ENCODE assay signal across 17 mouse cellular contexts in genomic region chr4:154981076-154981475, GRCm38 (mm10). TPM values are rescaled to one million over a fixed set of nuclear protein-coding genes. Genes with fewer than 3 reads are reported as not detected.
DNase-seq lines count a peak whose midpoint lies in the region; ATAC-seq and TF ChIP-seq lines count a peak whose summit lies in the region.
"Had no signal": no experiment of that assay in that cellular context is flagged by ENCODE, and none has a peak within 500 bp of the region (broad histone marks: within the 10 kb centered on the region; RNA-seq: fewer than 3 reads in every experiment).

No protein-coding gene starts in this region.

- 0 out of 2 replicates have a peak, but pooled peaks cover 12% of the 10 kb centered on the region for H3K27me3 ChIP-seq in heart, postnatal 0 days (ENCODE audit: control insufficient read depth, insufficient read depth, low read length)
- no peaks in the 10 kb centered on the region for H3K27me3 ChIP-seq in midbrain, embryonic 11.5 days (ENCODE audit: control insufficient read depth, insufficient read depth, low read length)
- H3K27me3 ChIP-seq in midbrain, embryonic 15.5 days (replicated peaks): no peaks in the 10 kb centered on the region
- no peaks in the 10 kb centered on the region; the same call in 1 of the 2 replicates for H3K27me3 ChIP-seq in lung, embryonic 16.5 days (ENCODE audit: control insufficient read depth, insufficient read depth, low read depth, low read length)
- H3K27me3 ChIP-seq in neural tube, embryonic 15.5 days (replicated peaks): no peaks in the 10 kb centered on the region; the same call in 1 of the 2 replicates
- H3K27me3 ChIP-seq: intestine, embryonic 15.5 days; Patski had no signal

- H3K36me3 ChIP-seq in heart, postnatal 0 days (replicated peaks; ENCODE audit: control insufficient read depth, insufficient read depth, low read length): peaks cover 55% of the 10 kb centered on the region
- peaks cover 28% of the 10 kb centered on the region for H3K36me3 ChIP-seq in midbrain, embryonic 11.5 days (ENCODE audit: control insufficient read depth, insufficient read depth, low read length)
- H3K36me3 ChIP-seq in midbrain, embryonic 15.5 days (replicated peaks): peaks cover 21% of the 10 kb centered on the region
- H3K36me3 ChIP-seq in lung, embryonic 16.5 days (ENCODE audit: control insufficient read depth, insufficient read depth, low read length): peaks cover 36% of the 10 kb centered on the region
- H3K36me3 ChIP-seq in neural tube, embryonic 15.5 days: peaks cover 53% of the 10 kb centered on the region

- peaks cover 2% of the 10 kb centered on the region; the same call in 1 of the 2 replicates for H3K4me1 ChIP-seq in heart, postnatal 0 days (ENCODE audit: control insufficient read depth, insufficient read depth)
- peaks cover 18% of the 10 kb centered on the region for H3K4me1 ChIP-seq in midbrain, embryonic 11.5 days (ENCODE audit: control insufficient read depth, insufficient read depth, low read length)
- H3K4me1 ChIP-seq in midbrain, embryonic 15.5 days: peaks cover 8% of the 10 kb centered on the region; the same call in 1 of the 2 replicates
- peaks cover 7% of the 10 kb centered on the region for H3K4me1 ChIP-seq in lung, embryonic 16.5 days (replicated peaks; ENCODE audit: control insufficient read depth, insufficient read depth, low read length)
- H3K4me1 ChIP-seq in neural tube, embryonic 15.5 days: peaks cover 12% of the 10 kb centered on the region

- H3K27ac ChIP-seq in heart, postnatal 0 days (ENCODE audit: low read depth): no peak overlapping the region
- no peak overlapping the region for H3K27ac ChIP-seq in midbrain, embryonic 11.5 days (ENCODE audit: low read depth, low read length)
- H3K27ac ChIP-seq in midbrain, embryonic 15.5 days: no peak overlapping the region
- peak overlapping the region; percentile 70 for H3K27ac ChIP-seq in lung, embryonic 16.5 days (ENCODE audit: low read length)
- H3K27ac ChIP-seq in neural tube, embryonic 15.5 days (replicated peaks): no peak overlapping the region
- H3K27ac ChIP-seq: embryonic facial prominence, embryonic 12.5 days; intestine, embryonic 15.5 days; liver, embryonic 15.5 days; neural tube, embryonic 12.5 days had no signal

- DNase-seq in heart, postnatal 0 days (ENCODE audit: low spot score): no peak
- no peak for DNase-seq in heart, adult 11 months
- peak; percentile 72 for DNase-seq in midbrain, embryonic 11.5 days (ENCODE audit: low spot score, missing footprints)
- no peak for DNase-seq in ovary, postnatal 10 days (ENCODE audit: low spot score)
- DNase-seq in right cerebral cortex, postnatal 36 days (ENCODE audit: low spot score in 2 of 2): no peak

- WGBS in heart, postnatal 0 days: 81% methylated on average over 6 of the region's 6 CpGs
- 85% methylated on average over 6 of the region's 6 CpGs for WGBS in midbrain, embryonic 11.5 days
- WGBS in midbrain, embryonic 15.5 days: 85% methylated on average over 6 of the region's 6 CpGs
- 64% methylated on average over 6 of the region's 6 CpGs for WGBS in lung, embryonic 16.5 days
- WGBS in neural tube, embryonic 15.5 days: 87% methylated on average over 6 of the region's 6 CpGs

- TF ChIP-seq CTCF in heart, postnatal 0 days (IDR thresholded peaks at IDR 0.05; ENCODE audit: low read depth): no peak

- no peaks in the 10 kb centered on the region for H3K9me3 ChIP-seq in heart, postnatal 0 days (replicated peaks; ENCODE audit: control insufficient read depth, low read length)
- H3K9me3 ChIP-seq in midbrain, embryonic 11.5 days (ENCODE audit: control insufficient read depth, low read length): no peaks in the 10 kb centered on the region
- no peaks in the 10 kb centered on the region for H3K9me3 ChIP-seq in midbrain, embryonic 15.5 days
- H3K9me3 ChIP-seq in lung, embryonic 16.5 days (ENCODE audit: control insufficient read depth, low read length): no peaks in the 10 kb centered on the region
- no peaks in the 10 kb centered on the region for H3K9me3 ChIP-seq in neural tube, embryonic 15.5 days (replicated peaks)
- H3K9me3 ChIP-seq: embryonic facial prominence, embryonic 12.5 days; intestine, embryonic 15.5 days; liver, embryonic 15.5 days; neural tube, embryonic 12.5 days had no signal

- no peak overlapping the region for H3K9ac ChIP-seq in heart, postnatal 0 days (replicated peaks; ENCODE audit: low read depth, low read length)
- no peak overlapping the region for H3K9ac ChIP-seq in midbrain, embryonic 11.5 days (ENCODE audit: low read length)
- no peak overlapping the region; the same call in 1 of the 2 replicates for H3K9ac ChIP-seq in midbrain, embryonic 15.5 days
- H3K9ac ChIP-seq in lung, embryonic 16.5 days (ENCODE audit: low read length): no peak overlapping the region
- no peak overlapping the region for H3K9ac ChIP-seq in neural tube, embryonic 15.5 days (replicated peaks)
- H3K9ac ChIP-seq: embryonic facial prominence, embryonic 12.5 days; intestine, embryonic 15.5 days; liver, embryonic 15.5 days; neural tube, embryonic 12.5 days had no signal

- no peak overlapping the region for H3K4me3 ChIP-seq in heart, postnatal 0 days (ENCODE audit: low read depth, low read length)
- no peak overlapping the region for H3K4me3 ChIP-seq in midbrain, embryonic 11.5 days (ENCODE audit: low read depth, low read length)
- H3K4me3 ChIP-seq in midbrain, embryonic 15.5 days: no peak overlapping the region
- H3K4me3 ChIP-seq in lung, embryonic 16.5 days (ENCODE audit: low read length): no peak overlapping the region
- no peak overlapping the region for H3K4me3 ChIP-seq in neural tube, embryonic 15.5 days (replicated peaks)
- H3K4me3 ChIP-seq: embryonic facial prominence, embryonic 12.5 days; intestine, embryonic 15.5 days; liver, embryonic 15.5 days; neural tube, embryonic 12.5 days had no signal

- ATAC-seq in heart, postnatal 0 days (ENCODE audit: insufficient read depth, low read depth): 0 out of 2 replicates have a peak, but pooled peaks have one; percentile 4
- ATAC-seq in midbrain, embryonic 11.5 days (ENCODE audit: low FRiP score): no peak; the same call in 1 of the 2 replicates
- ATAC-seq in midbrain, embryonic 15.5 days (replicated peaks): no peak
- peak; percentile 53 for ATAC-seq in lung, embryonic 16.5 days (ENCODE audit: low read depth)
- peak; percentile 1; the same call in 1 of the 2 replicates for ATAC-seq in neural tube, embryonic 15.5 days (ENCODE audit: low FRiP score)
- ATAC-seq: Patski had no signal

- no peak overlapping the region for H3K4me2 ChIP-seq in heart, postnatal 0 days (ENCODE audit: low read depth, low read length)
- no peak overlapping the region for H3K4me2 ChIP-seq in midbrain, embryonic 11.5 days
- H3K4me2 ChIP-seq in midbrain, embryonic 15.5 days: no peak overlapping the region
- no peak overlapping the region for H3K4me2 ChIP-seq in lung, embryonic 16.5 days (ENCODE audit: low read depth, low read length)
- no peak overlapping the region for H3K4me2 ChIP-seq in neural tube, embryonic 15.5 days
- H3K4me2 ChIP-seq: embryonic facial prominence, embryonic 12.5 days; heart, embryonic 11.5 days; intestine, embryonic 15.5 days; liver, embryonic 15.5 days; neural tube, embryonic 12.5 days had no signal

- TF ChIP-seq EP300 in heart, postnatal 0 days (IDR thresholded peaks at IDR 0.05; ENCODE audit: low read depth): no peak

RNA-seq across cellular contexts. Expression of gene Pank4, which starts 17.2 kb away (rescaled TPM):
- total RNA-seq in heart, postnatal 0 days (2014; rRNA removed; ENCODE audit: low replicate concordance): 45.6 and 62.0 TPM in 2 replicates
- 27.4 and 30.6 TPM in 2 replicates for polyA plus RNA-seq in heart, postnatal 0 days (2015; fragmentation: Nextera tagmentation; extraction: Ambion mirVana)
- polyA plus RNA-seq in midbrain, embryonic 11.5 days (2014; fragmentation: Nextera tagmentation; extraction: Ambion mirVana): 37.0 and 40.4 TPM in 2 replicates
- polyA plus RNA-seq in midbrain, embryonic 15.5 days (2015; fragmentation: Nextera tagmentation; extraction: Ambion mirVana): 44.3 and 44.9 TPM in 2 replicates
- 47.3 and 48.4 TPM in 2 replicates for polyA plus RNA-seq in lung, embryonic 16.5 days (2015; fragmentation: Nextera tagmentation; extraction: Ambion mirVana)
- 37.4 and 40.6 TPM in 2 replicates for polyA plus RNA-seq in neural tube, embryonic 15.5 days (2015; fragmentation: Nextera tagmentation; extraction: Ambion mirVana)

RNA-seq across cellular contexts. Expression of gene Hes5, which starts 20.4 kb away (rescaled TPM):
- total RNA-seq in heart, postnatal 0 days (2014; rRNA removed; ENCODE audit: low replicate concordance): not detected in 2 replicates
- polyA plus RNA-seq in heart, postnatal 0 days (2015; fragmentation: Nextera tagmentation; extraction: Ambion mirVana): not detected in 2 replicates
- 456 and 535 TPM in 2 replicates for polyA plus RNA-seq in midbrain, embryonic 11.5 days (2014; fragmentation: Nextera tagmentation; extraction: Ambion mirVana)
- polyA plus RNA-seq in midbrain, embryonic 15.5 days (2015; fragmentation: Nextera tagmentation; extraction: Ambion mirVana): 116 and 149 TPM in 2 replicates
- 0.54 and 0.55 TPM in 2 replicates for polyA plus RNA-seq in lung, embryonic 16.5 days (2015; fragmentation: Nextera tagmentation; extraction: Ambion mirVana)
- polyA plus RNA-seq in neural tube, embryonic 15.5 days (2015; fragmentation: Nextera tagmentation; extraction: Ambion mirVana): 80.3 and 113 TPM in 2 replicates
- total RNA-seq: gastrocnemius, postnatal 36 days; heart, postnatal 4 days had no signal
- polyA plus RNA-seq: Patski had no signal

RNA-seq across cellular contexts. Expression of gene Tnfrsf14, which starts 52.7 kb away (rescaled TPM):
- total RNA-seq in heart, postnatal 0 days (2014; rRNA removed; ENCODE audit: low replicate concordance): 2.7 and 40.9 TPM in 2 replicates
- 0.30 and 0.40 TPM in 2 replicates for polyA plus RNA-seq in heart, postnatal 0 days (2015; fragmentation: Nextera tagmentation; extraction: Ambion mirVana)
- 0.93 and 1.2 TPM in 2 replicates for polyA plus RNA-seq in midbrain, embryonic 11.5 days (2014; fragmentation: Nextera tagmentation; extraction: Ambion mirVana)
- 0.19 and 0.28 TPM in 2 replicates for polyA plus RNA-seq in midbrain, embryonic 15.5 days (2015; fragmentation: Nextera tagmentation; extraction: Ambion mirVana)
- polyA plus RNA-seq in lung, embryonic 16.5 days (2015; fragmentation: Nextera tagmentation; extraction: Ambion mirVana): 1.7 and 1.9 TPM in 2 replicates
- polyA plus RNA-seq in neural tube, embryonic 15.5 days (2015; fragmentation: Nextera tagmentation; extraction: Ambion mirVana): 0.37 and 1.4 TPM in 2 replicates
- polyA plus RNA-seq: midbrain, embryonic 16.5 days had no signal

Comparison
In these comparisons a context has a peak if more than half of its experiments do, and no peak if none do; other contexts are left out.
1. ATAC-seq: peak in heart, postnatal 0 days (single experiment), lung, embryonic 16.5 days (single experiment) and neural tube, embryonic 15.5 days (single experiment); none in midbrain, embryonic 11.5 days (single experiment) and midbrain, embryonic 15.5 days (single experiment).
2. RNA of gene Hes5, which starts 20.4 kb away (polyA plus RNA-seq): 456 to 535 TPM in midbrain, embryonic 11.5 days, 116 to 149 TPM in midbrain, embryonic 15.5 days and 80.3 to 113 TPM in neural tube, embryonic 15.5 days; 0.54 to 0.55 TPM in lung, embryonic 16.5 days and not detected in heart, postnatal 0 days; every median in the first group is over 10 times any median in the second.